Mouse (Mus musculus) liver, adult 2 months (tissue): ENCODE measurements around the gene Iba57.

Experiments
- CTCF ChIP-seq: fragments of 200-500 bp; IDR thresholded peaks from 2 replicates; pipeline ENCODE4 v1.5.1; 2011; ENCODE audit warnings: low read depth, low read length, control low read depth
- POLR2A ChIP-seq: fragments of 200-500 bp; IDR thresholded peaks from 2 replicates; pipeline ENCODE4 v1.6.1; 2011; ENCODE audit warnings: low read length, control low read depth; ENCODE audit not compliant: insufficient read depth; ENCODE audit errors: extremely low read depth

DNA sequence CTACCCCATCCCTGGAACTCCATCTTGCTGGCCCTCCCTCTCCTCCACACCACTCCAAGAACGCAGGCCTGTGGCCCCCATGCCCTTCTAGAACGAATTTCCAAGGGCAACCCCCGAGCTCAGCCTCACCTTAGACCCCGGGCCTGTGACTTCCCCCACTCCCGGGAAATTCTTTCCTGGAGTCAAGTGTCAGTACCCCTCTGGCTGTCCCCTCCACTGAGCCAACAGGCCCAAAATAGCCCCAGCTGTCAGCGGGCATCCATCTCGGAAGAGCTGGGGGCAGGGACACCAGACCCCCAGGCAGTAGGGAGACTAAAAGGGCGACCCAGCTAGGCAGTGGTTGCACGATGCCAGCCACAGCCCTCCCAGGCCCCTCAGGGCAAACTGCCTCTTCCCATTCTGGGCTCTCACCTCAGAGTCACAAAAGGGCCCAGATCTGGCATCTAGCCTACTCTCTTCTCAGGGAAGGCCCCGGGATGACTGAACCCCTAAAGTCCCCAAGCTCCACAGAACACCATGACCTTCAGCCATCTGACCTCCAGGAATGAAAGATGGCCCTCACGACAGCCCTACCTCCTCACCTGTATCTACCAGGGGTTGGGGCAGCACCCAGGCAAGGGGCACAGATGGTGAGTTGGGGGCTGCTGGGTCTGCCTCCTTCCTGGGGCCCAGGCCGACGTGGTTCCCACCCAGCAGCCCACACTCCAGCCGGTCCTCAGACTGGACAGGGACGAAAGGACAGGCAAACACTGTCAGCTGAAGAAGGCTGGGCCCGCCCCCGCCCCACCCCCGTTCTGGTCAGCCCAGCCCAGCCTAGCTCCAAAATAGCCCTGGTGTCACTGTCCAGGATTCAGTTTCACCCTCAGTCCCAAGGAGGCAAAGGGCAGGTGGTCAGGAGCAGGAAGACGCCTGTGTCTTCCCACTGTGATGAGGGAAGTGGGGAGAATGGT, 24.7 kb downstream of the Iba57 start:
- TF ChIP-seq POLR2A = no peak
- no peak for TF ChIP-seq CTCF
